Mouse (Mus musculus): Measurements from ENCODE around the gene Nr2f1.

Gene Nr2f1

DNA sequence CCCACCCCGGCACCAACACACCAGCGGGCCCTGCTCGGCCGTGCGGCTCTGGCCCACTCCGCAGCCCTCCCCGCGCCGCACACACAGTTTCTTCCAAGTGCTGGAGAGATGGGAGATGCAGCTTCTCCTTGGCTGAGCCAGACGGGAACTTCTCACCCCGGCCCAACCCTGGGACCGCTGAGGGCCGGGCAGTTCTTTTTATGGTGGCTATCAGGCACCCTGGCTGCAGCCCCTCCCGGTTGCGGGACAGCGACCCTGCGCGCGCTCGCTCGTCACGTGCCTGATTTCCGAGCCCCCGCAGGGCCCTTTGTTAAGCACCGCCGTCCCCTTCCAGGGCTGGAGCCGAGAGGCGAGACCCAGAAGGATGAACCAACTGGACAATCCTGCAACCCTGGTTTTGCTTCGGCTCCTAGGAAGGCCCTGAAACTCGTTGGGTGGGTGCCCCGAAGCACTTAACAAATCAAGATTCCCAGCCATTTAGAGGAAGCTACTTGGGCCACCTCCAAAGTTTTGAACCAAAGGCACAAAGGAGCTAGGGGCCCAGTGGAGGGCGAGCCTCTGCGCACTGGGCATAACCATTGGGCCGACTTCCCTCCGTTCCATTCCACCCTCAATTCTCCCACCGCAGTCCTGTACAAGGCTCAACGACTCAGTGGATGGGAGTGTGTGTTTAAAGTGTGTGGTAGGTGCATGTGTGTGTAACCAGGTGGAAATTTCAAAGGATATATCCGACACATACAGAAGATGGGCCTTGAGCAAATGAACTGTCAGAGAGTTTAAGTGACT is 20.1 kb downstream of the Nr2f1 start:
- no peak for DNase-seq (ENCODE audit: low spot score)

DNA sequence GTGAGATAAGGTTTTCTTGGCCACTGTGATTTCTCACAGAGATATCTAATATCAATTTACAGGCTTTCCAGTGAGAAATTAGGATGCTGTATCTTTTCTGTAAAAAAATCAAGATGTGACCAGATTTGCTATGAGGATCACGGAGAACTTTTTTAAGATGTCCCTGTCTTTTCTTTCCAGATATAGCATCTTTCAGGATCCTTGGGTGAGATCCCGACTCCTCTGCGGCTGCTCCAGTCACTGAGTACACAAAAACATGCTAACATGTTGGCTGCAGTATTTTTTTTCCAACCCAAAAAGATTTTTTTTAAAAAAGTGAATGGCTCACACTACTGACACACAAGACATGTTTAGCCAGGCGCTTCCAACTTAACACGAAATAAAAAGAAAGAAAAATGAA is 20.8 kb downstream of the Nr2f1 start:
- no peak for DNase-seq (ENCODE audit: low spot score)

DNA sequence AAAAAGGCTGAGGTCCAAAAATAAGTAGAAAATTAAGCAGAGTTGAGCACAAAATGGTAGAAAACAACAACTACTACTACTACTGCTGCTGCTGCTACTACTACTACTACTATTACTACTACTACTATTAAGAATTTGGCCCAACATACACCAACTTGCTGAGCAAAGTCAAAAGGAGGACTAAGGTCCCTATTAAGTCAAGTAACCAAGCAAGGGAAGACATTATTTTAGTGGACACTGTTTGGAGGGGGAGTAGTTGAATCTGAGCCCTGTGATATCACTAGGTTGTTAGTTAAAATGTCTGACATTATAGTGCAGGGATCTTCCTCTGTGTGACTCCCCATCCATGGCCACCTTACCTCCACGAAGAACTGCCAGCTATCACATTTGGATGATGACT is 21.5 kb downstream of the Nr2f1 start:
- no peak for DNase-seq (ENCODE audit: low spot score)

DNA sequence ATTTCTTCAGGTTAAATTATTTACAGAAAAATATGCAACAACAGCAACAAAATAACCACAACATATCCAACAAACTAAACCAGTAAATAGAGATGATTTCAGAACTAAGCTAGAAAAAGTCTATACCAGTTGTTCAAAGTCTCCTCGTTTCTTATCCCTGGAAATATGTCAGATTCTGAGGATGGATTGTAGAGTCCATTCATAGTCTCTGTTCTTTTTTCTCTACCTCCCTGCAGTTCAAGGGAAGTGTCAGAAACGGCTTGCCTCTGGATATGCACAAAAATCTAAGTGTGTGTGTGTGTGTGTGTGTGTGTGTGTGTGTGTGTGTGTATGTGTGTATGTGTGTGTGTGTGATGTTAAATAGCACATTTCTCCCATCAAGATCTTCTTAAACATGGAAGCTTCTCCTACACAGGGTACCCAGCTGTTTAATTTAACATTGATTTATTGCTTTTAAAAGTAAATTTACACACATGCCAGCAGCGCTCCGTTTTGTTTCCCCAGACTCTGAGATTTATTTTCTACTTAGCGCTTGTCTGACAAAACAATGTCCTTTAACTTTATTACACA is 22.1 kb downstream of the Nr2f1 start:
- no peak for DNase-seq (ENCODE audit: low spot score)

DNA sequence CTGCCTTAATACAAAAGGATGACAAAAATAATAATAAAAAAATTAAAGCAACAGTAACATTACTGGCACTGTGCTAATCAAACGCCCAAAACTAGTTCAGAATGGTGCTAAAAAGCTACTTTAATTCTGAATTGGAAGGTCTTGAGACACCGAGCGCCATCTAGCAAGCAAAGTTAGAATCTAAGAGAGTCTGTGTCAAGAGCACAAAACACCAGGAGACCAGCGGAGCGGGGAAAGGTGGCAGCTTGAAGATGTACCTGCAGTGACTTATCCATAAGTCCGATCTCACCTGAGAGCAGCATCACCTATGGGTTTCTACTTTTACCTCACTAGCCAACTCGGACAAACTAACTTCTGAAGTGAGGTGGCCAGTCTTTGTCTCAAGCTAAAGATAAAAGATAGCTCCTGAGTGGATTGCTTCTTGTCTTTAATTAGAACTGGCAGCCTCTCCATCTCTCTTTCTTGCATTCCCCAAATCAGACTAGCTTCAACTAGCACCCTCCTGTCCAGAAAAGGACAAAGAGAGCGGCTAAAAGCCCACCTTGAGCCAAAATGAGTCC is 23.7 kb downstream of the Nr2f1 start:
- DNase-seq (ENCODE audit: low spot score): no peak

- DNase-seq (ENCODE audit: low spot score): no peak
These were observed 24.7 kb downstream of the Nr2f1 start for GRCm38 (mm10) chr13:78174891-78175290.

DNA sequence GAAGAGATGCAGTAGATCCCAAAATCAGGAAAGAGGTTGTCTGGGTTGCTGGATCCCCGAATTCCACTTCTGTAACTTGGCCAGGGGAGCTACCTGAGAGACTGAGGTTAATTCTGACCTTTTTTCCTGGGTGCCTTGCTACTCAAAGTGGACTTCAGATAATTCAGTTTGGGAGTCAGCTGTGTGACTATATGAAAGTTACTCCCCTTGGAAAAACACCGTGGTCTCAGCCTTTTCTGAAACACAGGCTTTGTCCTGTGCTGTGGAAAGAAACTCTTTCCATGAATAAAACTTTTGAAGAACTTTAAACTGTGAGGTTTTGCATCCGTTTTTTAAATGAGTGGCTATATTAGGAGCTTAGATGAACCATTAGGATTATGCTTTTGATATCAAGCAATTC is 25.4 kb downstream of the Nr2f1 start:
- DNase-seq (ENCODE audit: low spot score): no peak

DNA sequence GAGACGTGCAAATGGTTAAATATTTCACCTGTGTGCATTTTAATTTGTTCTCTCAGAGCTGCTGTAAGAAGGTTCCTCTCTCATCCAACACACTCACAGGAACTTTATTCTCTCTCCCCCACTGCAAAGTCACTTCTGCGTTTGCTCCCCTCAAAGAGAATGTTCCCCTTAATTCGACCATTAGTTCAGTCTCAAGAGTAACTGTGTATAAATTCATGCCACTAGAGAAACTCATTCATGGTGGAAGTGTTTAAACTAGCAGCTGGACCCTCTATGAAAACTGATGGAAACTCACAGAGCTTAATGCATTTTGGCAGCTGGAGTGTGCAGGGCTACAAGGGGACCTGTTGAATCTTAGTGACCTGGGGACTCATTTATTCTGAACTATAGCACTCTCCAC is 26.7 kb downstream of the Nr2f1 start:
- DNase-seq (ENCODE audit: low spot score): no peak

GRCm38 (mm10) chr13:78171984-78172636 is 27.4 kb downstream of the Nr2f1 start:
- no peak for DNase-seq (ENCODE audit: low spot score)

DNA sequence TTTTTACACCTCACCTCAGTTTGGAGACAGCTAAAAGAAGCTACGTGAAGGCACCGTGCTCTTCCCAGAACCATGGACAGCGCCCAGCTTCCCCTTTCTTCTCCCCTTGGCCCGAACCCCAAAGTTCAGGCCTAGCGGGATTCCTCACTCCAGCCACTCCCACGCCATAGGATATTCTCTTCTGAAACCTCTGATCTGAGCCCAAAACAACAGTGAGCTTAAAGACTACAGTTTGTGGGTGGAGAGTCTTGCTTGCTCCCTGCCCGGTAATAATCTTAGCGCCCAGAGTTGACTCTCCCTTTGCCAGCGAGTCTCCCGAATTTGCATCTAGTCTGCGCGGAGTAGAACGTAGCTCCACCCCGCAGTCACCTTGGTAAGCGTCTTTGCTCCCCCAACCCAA is 28.2 kb downstream of the Nr2f1 start:
- DNase-seq (ENCODE audit: low spot score): no peak

- DNase-seq (ENCODE audit: low spot score): no peak
These were observed 31.4 kb downstream of the Nr2f1 start for GRCm38 (mm10) chr13:78168166-78168565.

GRCm38 (mm10) chr13:78164941-78165340 is 34.6 kb downstream of the Nr2f1 start:
- no peak for DNase-seq (ENCODE audit: low spot score)

DNA sequence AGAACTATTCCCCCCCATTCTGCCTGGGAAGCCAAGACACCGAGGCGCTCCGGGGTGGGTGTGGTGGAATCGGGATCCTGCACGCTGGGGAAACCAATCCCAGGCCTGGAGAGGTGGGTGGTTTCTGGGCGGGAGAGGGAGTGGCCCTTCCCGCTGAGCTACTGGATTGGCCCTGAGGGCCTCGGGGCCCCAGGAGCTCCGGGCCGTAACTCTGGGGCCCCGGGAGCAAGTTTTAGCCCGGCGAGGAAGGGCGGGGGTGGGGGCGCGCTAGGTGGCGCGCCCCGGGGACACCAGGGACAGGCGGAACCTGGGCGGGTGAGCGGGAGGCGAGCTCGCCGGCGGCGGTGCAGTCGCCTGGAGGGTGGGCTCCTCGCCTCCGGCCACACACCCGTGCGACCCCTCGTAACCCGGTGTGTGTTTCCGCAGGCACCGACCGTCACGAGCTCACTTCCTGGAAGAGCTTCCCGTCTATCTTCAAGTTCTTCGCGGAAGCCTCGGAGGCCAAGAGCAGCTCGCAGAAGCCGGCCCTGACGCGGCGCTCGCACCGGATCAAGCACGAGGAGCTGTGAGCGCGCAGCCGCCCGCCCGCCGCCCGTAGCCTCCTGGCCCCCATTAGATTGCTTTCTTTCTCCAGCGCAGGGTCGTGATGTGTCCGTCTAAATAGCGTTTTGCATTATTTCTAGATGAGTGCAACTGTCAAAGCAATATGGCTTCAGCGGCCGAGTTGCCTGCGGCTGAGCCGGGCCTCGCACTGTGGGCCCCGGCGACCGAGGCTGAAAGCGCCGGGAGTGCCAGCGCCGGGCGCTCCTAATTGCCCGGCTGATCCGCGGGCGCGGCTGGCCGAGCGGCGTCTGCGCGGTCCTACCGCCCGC is 36.2 kb downstream of the Nr2f1 start:
- DNase-seq (ENCODE audit: low spot score): peak; percentile 29

GRCm38 (mm10) chr13:78162149-78162548 is 37.4 kb downstream of the Nr2f1 start:
- no peak for DNase-seq (ENCODE audit: low spot score)

- DNase-seq (ENCODE audit: low spot score): no peak
These were observed 42.1 kb downstream of the Nr2f1 start for GRCm38 (mm10) chr13:78157465-78157864.

Data from ovary, postnatal 14 days (tissue).